16 mouse cellular contexts compared by ENCODE assay signal in genomic region chr10:81094931-81095678, GRCm38 (mm10). TPM values are rescaled to one million over a fixed set of nuclear protein-coding genes. Genes with fewer than 3 reads are reported as not detected.
DNase-seq lines count a peak whose midpoint lies in the region; ATAC-seq and TF ChIP-seq lines count a peak whose summit lies in the region.
"Had no signal": no experiment of that assay in that cellular context is flagged by ENCODE, and none has a peak within 500 bp of the region (broad histone marks: within the 10 kb centered on the region; RNA-seq: fewer than 3 reads in every experiment).

No protein-coding gene starts in this region.

- intact Hi-C loops in heart, adult 2 months (cut with DNase I), result no loop called here
- intact Hi-C loops in left cerebral cortex, postnatal 36 days (cut with DNase I), result no loop called here

- no peak overlapping the region for H3K4me2 ChIP-seq in heart, embryonic 12.5 days
- H3K4me2 ChIP-seq in liver, embryonic 15.5 days, result peak overlapping the region; percentile 39
- H3K4me2 ChIP-seq: lung, embryonic 14.5 days had no signal

- DNase-seq in heart, adult 2 months, result no peak
- DNase-seq in yolk sac, embryonic 10.5 days (ENCODE audit: low spot score), result peak; percentile 88
- no peak for DNase-seq in spleen, postnatal 10 days (ENCODE audit: low spot score in 2 of 2)
- DNase-seq in left cerebral cortex, postnatal 36 days (ENCODE audit: low spot score in 2 of 2), result no peak
- DNase-seq in left cerebral cortex, adult 9 months (ENCODE audit: low spot score in 2 of 2), result no peak
- DNase-seq: cerebellum, adult 9-11 months; gastrocnemius, postnatal 36 days; heart, postnatal 10 days; kidney, postnatal 10 days; lung, embryonic 14.5 days; right cerebral cortex, postnatal 14 days; thymus, postnatal 14 days had no signal

- no peaks in the 10 kb centered on the region for H3K9me3 ChIP-seq in heart, embryonic 12.5 days (replicated peaks)
- peaks cover 6% of the 10 kb centered on the region for H3K9me3 ChIP-seq in erythroblast, embryonic 14.5 days (ENCODE audit: control insufficient read depth, low read length)
- 0 out of 2 replicates have a peak, but pooled peaks cover 3% of the 10 kb centered on the region for H3K9me3 ChIP-seq in liver, embryonic 15.5 days (replicated peaks)

- no peak for TF ChIP-seq POLR2A in heart, adult 2 months (IDR thresholded peaks at IDR 0.05; ENCODE audit: insufficient read depth, low read depth, low read length)

- no peaks in the 10 kb centered on the region for H3K36me3 ChIP-seq in heart, embryonic 12.5 days
- H3K36me3 ChIP-seq in heart, adult 2 months (ENCODE audit: control insufficient read depth, insufficient read depth, low read length), result no peaks in the 10 kb centered on the region
- H3K36me3 ChIP-seq in erythroblast, embryonic 14.5 days (ENCODE audit: control insufficient read depth), result peaks cover 8% of the 10 kb centered on the region
- H3K36me3 ChIP-seq in liver, embryonic 15.5 days (replicated peaks), result no peaks in the 10 kb centered on the region
- H3K36me3 ChIP-seq: embryonic facial prominence, embryonic 10.5 days had no signal

- H3K4me3 ChIP-seq in heart, embryonic 12.5 days, result no peak overlapping the region
- H3K4me3 ChIP-seq in heart, adult 2 months, result no peak overlapping the region
- H3K4me3 ChIP-seq in erythroblast, embryonic 14.5 days (replicated peaks), result peak overlapping the region; percentile 1
- no peak overlapping the region for H3K4me3 ChIP-seq in liver, embryonic 15.5 days (replicated peaks)
- H3K4me3 ChIP-seq: embryonic facial prominence, embryonic 10.5 days had no signal

- peaks cover 5% of the 10 kb centered on the region; the same call in 1 of the 2 replicates for H3K27me3 ChIP-seq in heart, embryonic 12.5 days (replicated peaks)
- H3K27me3 ChIP-seq in heart, adult 2 months (ENCODE audit: control insufficient read depth, insufficient read depth, low read length), result no peaks in the 10 kb centered on the region
- no peaks in the 10 kb centered on the region for H3K27me3 ChIP-seq in erythroblast, embryonic 14.5 days (ENCODE audit: control insufficient read depth)
- H3K27me3 ChIP-seq in liver, embryonic 15.5 days, result no peaks in the 10 kb centered on the region

- H3K4me1 ChIP-seq in heart, embryonic 12.5 days (replicated peaks), result peaks cover 5% of the 10 kb centered on the region; the same call in 1 of the 2 replicates
- no peaks in the 10 kb centered on the region for H3K4me1 ChIP-seq in heart, adult 2 months (ENCODE audit: control insufficient read depth, insufficient read depth, low read length)
- H3K4me1 ChIP-seq in erythroblast, embryonic 14.5 days (ENCODE audit: control insufficient read depth), result peaks cover 79% of the 10 kb centered on the region
- H3K4me1 ChIP-seq in liver, embryonic 15.5 days (replicated peaks), result peaks cover 70% of the 10 kb centered on the region

- TF ChIP-seq CTCF in heart, adult 2 months (IDR thresholded peaks at IDR 0.05), result no peak

- ATAC-seq in heart, embryonic 12.5 days (ENCODE audit: insufficient number of reproducible peaks, low FRiP score), result peak; percentile 44; the same call in 1 of the 2 replicates
- peak; percentile 78 for ATAC-seq in liver, embryonic 15.5 days (ENCODE audit: insufficient read depth)

- 47% methylated on average over 9 of the region's 9 CpGs for WGBS in heart, embryonic 12.5 days
- 59% methylated on average over 9 of the region's 9 CpGs for WGBS in heart, adult 2 months
- WGBS in liver, embryonic 15.5 days (ENCODE audit: insufficient replicate concordance), result 38% methylated on average over 9 of the region's 9 CpGs

- no peak overlapping the region for H3K9ac ChIP-seq in heart, embryonic 12.5 days
- H3K9ac ChIP-seq in heart, adult 2 months (ENCODE audit: low read depth, low read length), result no peak overlapping the region
- no peak overlapping the region for H3K9ac ChIP-seq in liver, embryonic 15.5 days
- H3K9ac ChIP-seq: lung, embryonic 14.5 days had no signal

- H3K27ac ChIP-seq in heart, embryonic 12.5 days (ENCODE audit: poor library complexity, severe bottlenecking), result no peak overlapping the region
- no peak overlapping the region for H3K27ac ChIP-seq in heart, adult 2 months
- peak overlapping the region; percentile 72 for H3K27ac ChIP-seq in liver, embryonic 15.5 days (replicated peaks)
- H3K27ac ChIP-seq: embryonic facial prominence, embryonic 10.5 days had no signal

- no peaks in the 10 kb centered on the region for H3K79me2 ChIP-seq in heart, adult 2 months (replicated peaks; ENCODE audit: control insufficient read depth, insufficient read depth, low read length)

- no peak for TF ChIP-seq EP300 in heart, adult 2 months (IDR thresholded peaks at IDR 0.05; ENCODE audit: insufficient read depth, low read depth, low read length)

RNA-seq across cellular contexts. Expression of gene Creb3l3, which starts 3.6 kb away (rescaled TPM):
- polyA plus RNA-seq in heart, embryonic 12.5 days (2016; fragmentation: Nextera tagmentation; extraction: Ambion mirVana), result 0.31 and 0.47 TPM in 2 replicates
- under 1 TPM; 0.36 to 0.70 TPM for total RNA-seq in heart, adult 2 months (2021)
- polyA plus RNA-seq in heart, adult 2 months (2012; rRNA removed), result 0.06 and 0.15 TPM in 2 replicates
- polyA plus RNA-seq in erythroblast, embryonic 14.5 days (2012), result 0.05 and 0.07 TPM in 2 replicates
- 32.9 and 36.3 TPM in 2 replicates for polyA plus RNA-seq in liver, embryonic 15.5 days (2015; fragmentation: Nextera tagmentation; extraction: Ambion mirVana)
- under 1 TPM; 0.23 to 0.72 TPM for total RNA-seq in left cerebral cortex, postnatal 36 days (2021)
- polyA plus RNA-seq: embryonic facial prominence, embryonic 10.5 days had no signal

RNA-seq across cellular contexts. Expression of gene Map2k2, which starts 10.6 kb away (rescaled TPM):
- 161 and 165 TPM in 2 replicates for polyA plus RNA-seq in heart, embryonic 12.5 days (2016; fragmentation: Nextera tagmentation; extraction: Ambion mirVana)
- 100 to 1,000 TPM; 115 to 123 TPM for total RNA-seq in heart, adult 2 months (2021)
- 89.3 and 116 TPM in 2 replicates for polyA plus RNA-seq in heart, adult 2 months (2012; rRNA removed)
- 89.1 and 93.4 TPM in 2 replicates for polyA plus RNA-seq in erythroblast, embryonic 14.5 days (2012)
- 111 and 117 TPM in 2 replicates for polyA plus RNA-seq in liver, embryonic 15.5 days (2015; fragmentation: Nextera tagmentation; extraction: Ambion mirVana)
- total RNA-seq in left cerebral cortex, postnatal 36 days (2021), result 100 to 1,000 TPM; 120 to 133 TPM

RNA-seq across cellular contexts. Expression of gene Thop1, which starts 25.3 kb away (rescaled TPM):
- 35.5 and 36.6 TPM in 2 replicates for polyA plus RNA-seq in heart, embryonic 12.5 days (2016; fragmentation: Nextera tagmentation; extraction: Ambion mirVana)
- 10 to 100 TPM; 11.3 to 15.5 TPM for total RNA-seq in heart, adult 2 months (2021)
- polyA plus RNA-seq in heart, adult 2 months (2012; rRNA removed), result 15.2 and 17.0 TPM in 2 replicates
- 5.2 and 5.3 TPM in 2 replicates for polyA plus RNA-seq in erythroblast, embryonic 14.5 days (2012)
- polyA plus RNA-seq in liver, embryonic 15.5 days (2015; fragmentation: Nextera tagmentation; extraction: Ambion mirVana), result 19.4 and 21.1 TPM in 2 replicates
- 10 to 100 TPM; 47.0 to 49.8 TPM for total RNA-seq in left cerebral cortex, postnatal 36 days (2021)

RNA-seq across cellular contexts. Expression of gene Sgta, which starts 35.1 kb away (rescaled TPM):
- 152 and 154 TPM in 2 replicates for polyA plus RNA-seq in heart, embryonic 12.5 days (2016; fragmentation: Nextera tagmentation; extraction: Ambion mirVana)
- total RNA-seq in heart, adult 2 months (2021), result 10 to 100 TPM; 84.5 to 90.1 TPM
- polyA plus RNA-seq in heart, adult 2 months (2012; rRNA removed), result 158 and 161 TPM in 2 replicates
- 18.3 and 18.8 TPM in 2 replicates for polyA plus RNA-seq in erythroblast, embryonic 14.5 days (2012)
- 57.0 and 62.9 TPM in 2 replicates for polyA plus RNA-seq in liver, embryonic 15.5 days (2015; fragmentation: Nextera tagmentation; extraction: Ambion mirVana)
- 100 to 1,000 TPM; 169 to 176 TPM for total RNA-seq in left cerebral cortex, postnatal 36 days (2021)

RNA-seq across cellular contexts. Expression of gene Zbtb7a, which starts 39.9 kb away (rescaled TPM):
- 24.7 and 24.8 TPM in 2 replicates for polyA plus RNA-seq in heart, embryonic 12.5 days (2016; fragmentation: Nextera tagmentation; extraction: Ambion mirVana)
- total RNA-seq in heart, adult 2 months (2021), result 10 to 100 TPM; 35.2 to 41.4 TPM
- polyA plus RNA-seq in heart, adult 2 months (2012; rRNA removed), result 16.1 and 20.6 TPM in 2 replicates
- polyA plus RNA-seq in erythroblast, embryonic 14.5 days (2012), result 42.0 and 45.8 TPM in 2 replicates
- polyA plus RNA-seq in liver, embryonic 15.5 days (2015; fragmentation: Nextera tagmentation; extraction: Ambion mirVana), result 47.6 and 56.9 TPM in 2 replicates
- total RNA-seq in left cerebral cortex, postnatal 36 days (2021), result 100 to 1,000 TPM; 120 to 133 TPM

Comparison
In these comparisons a context has a peak if more than half of its experiments do, and no peak if none do; other contexts are left out.
1. RNA of gene Creb3l3, which starts 3.6 kb away (polyA plus RNA-seq): 32.9 to 36.3 TPM in liver, embryonic 15.5 days; 0.31 to 0.47 TPM in heart, embryonic 12.5 days, 0.06 to 0.15 TPM in heart, adult 2 months and 0.05 to 0.07 TPM in erythroblast, embryonic 14.5 days; every median in the first group is over 10 times any median in the second.